Mouse (Mus musculus): ENCODE measurements at regions not wholly inside any gene's neighbourhood (a gene's known extent, or its start where the extent isn't known, plus 50 kb on each side); places are given as distances from the start of the nearest gene placed in this dataset.

GRCm38 (mm10) chr2:180390216-180390996 is 55.9 kb upstream of the Gata5 start:
- ATAC-seq (ENCODE audit: low FRiP score) (no peak), DNase-seq (ENCODE audit: low spot score) (no peak)
- no peak overlapping the region for H3K27ac ChIP-seq (ENCODE audit: low read depth, low read length)
- no peaks in the 10 kb centered on the region for H3K36me3 ChIP-seq (ENCODE audit: control insufficient read depth, insufficient read depth, low read length)
- no peak overlapping the region for H3K9ac ChIP-seq (ENCODE audit: low read depth, low read length)
- no peak overlapping the region for H3K4me3 ChIP-seq (ENCODE audit: low read depth, low read length)
- peaks cover 15% of the 10 kb centered on the region for H3K27me3 ChIP-seq (ENCODE audit: control insufficient read depth, insufficient read depth, low read length)
- 0 out of 2 replicates have a peak, but pooled peaks cover 2% of the 10 kb centered on the region for H3K4me1 ChIP-seq (replicated peaks; ENCODE audit: control insufficient read depth, insufficient read depth, low read length)
- 78% methylated on average over 15 of the region's 15 CpGs for WGBS
- H3K9me3 ChIP-seq (ENCODE audit: control insufficient read depth, low read length), result no peaks in the 10 kb centered on the region
- H3K4me2 ChIP-seq (replicated peaks; ENCODE audit: low read depth, low read length), result no peak overlapping the region

- H3K27ac ChIP-seq (ENCODE audit: low read depth, low read length), result no peak overlapping the region
- no peaks in the 10 kb centered on the region for H3K36me3 ChIP-seq (ENCODE audit: control insufficient read depth, insufficient read depth, low read length)
- WGBS, result 31% methylated on average over 2 of the region's 2 CpGs
- H3K9me3 ChIP-seq (ENCODE audit: control insufficient read depth, low read length), result no peaks in the 10 kb centered on the region
- no peak overlapping the region for H3K4me2 ChIP-seq (replicated peaks; ENCODE audit: low read depth, low read length)
- no peak for ATAC-seq (ENCODE audit: low FRiP score)
- no peak overlapping the region for H3K9ac ChIP-seq (ENCODE audit: low read depth, low read length)
- DNase-seq (ENCODE audit: low spot score), result no peak
- H3K27me3 ChIP-seq (ENCODE audit: control insufficient read depth, insufficient read depth, low read length), result peaks cover 22% of the 10 kb centered on the region
- 0 out of 2 replicates have a peak, but pooled peaks cover 2% of the 10 kb centered on the region for H3K4me1 ChIP-seq (replicated peaks; ENCODE audit: control insufficient read depth, insufficient read depth, low read length)
- no peak overlapping the region for H3K4me3 ChIP-seq (ENCODE audit: low read depth, low read length)
Measured at GRCm38 (mm10) chr2:180389486-180389885, 55.0 kb upstream of the Gata5 start.

- no peaks in the 10 kb centered on the region for H3K9me3 ChIP-seq (ENCODE audit: control insufficient read depth, low read length)
- H3K27ac ChIP-seq (ENCODE audit: low read depth, low read length), result no peak overlapping the region
- ATAC-seq (ENCODE audit: low FRiP score), result no peak
- H3K27me3 ChIP-seq (ENCODE audit: control insufficient read depth, insufficient read depth, low read length), result peaks cover 24% of the 10 kb centered on the region
- H3K4me1 ChIP-seq (replicated peaks; ENCODE audit: control insufficient read depth, insufficient read depth, low read length), result 0 out of 2 replicates have a peak, but pooled peaks cover 2% of the 10 kb centered on the region
- H3K36me3 ChIP-seq (ENCODE audit: control insufficient read depth, insufficient read depth, low read length), result no peaks in the 10 kb centered on the region
- H3K4me3 ChIP-seq (ENCODE audit: low read depth, low read length), result no peak overlapping the region
- no peak overlapping the region for H3K4me2 ChIP-seq (replicated peaks; ENCODE audit: low read depth, low read length)
- no peak overlapping the region for H3K9ac ChIP-seq (ENCODE audit: low read depth, low read length)
- no peak for DNase-seq (ENCODE audit: low spot score)
- WGBS, result 50% methylated on average over 12 of the region's 12 CpGs
Measured at GRCm38 (mm10) chr2:180389013-180389412, 54.5 kb upstream of the Gata5 start.

- H3K36me3 ChIP-seq (ENCODE audit: control insufficient read depth, insufficient read depth, low read length), result no peaks in the 10 kb centered on the region
- peaks cover 24% of the 10 kb centered on the region for H3K27me3 ChIP-seq (ENCODE audit: control insufficient read depth, insufficient read depth, low read length)
- H3K4me1 ChIP-seq (replicated peaks; ENCODE audit: control insufficient read depth, insufficient read depth, low read length), result 0 out of 2 replicates have a peak, but pooled peaks cover 2% of the 10 kb centered on the region
- 79% methylated on average over 5 of the region's 5 CpGs for WGBS
- H3K4me3 ChIP-seq (ENCODE audit: low read depth, low read length), result no peak overlapping the region
- H3K4me2 ChIP-seq (replicated peaks; ENCODE audit: low read depth, low read length), result no peak overlapping the region
- H3K9me3 ChIP-seq (ENCODE audit: control insufficient read depth, low read length), result no peaks in the 10 kb centered on the region
- no peak for DNase-seq (ENCODE audit: low spot score)
- H3K27ac ChIP-seq (ENCODE audit: low read depth, low read length), result no peak overlapping the region
- no peak for ATAC-seq (ENCODE audit: low FRiP score)
- no peak overlapping the region for H3K9ac ChIP-seq (ENCODE audit: low read depth, low read length)
Measured at GRCm38 (mm10) chr2:180388122-180388521, 53.6 kb upstream of the Gata5 start.

DNA sequence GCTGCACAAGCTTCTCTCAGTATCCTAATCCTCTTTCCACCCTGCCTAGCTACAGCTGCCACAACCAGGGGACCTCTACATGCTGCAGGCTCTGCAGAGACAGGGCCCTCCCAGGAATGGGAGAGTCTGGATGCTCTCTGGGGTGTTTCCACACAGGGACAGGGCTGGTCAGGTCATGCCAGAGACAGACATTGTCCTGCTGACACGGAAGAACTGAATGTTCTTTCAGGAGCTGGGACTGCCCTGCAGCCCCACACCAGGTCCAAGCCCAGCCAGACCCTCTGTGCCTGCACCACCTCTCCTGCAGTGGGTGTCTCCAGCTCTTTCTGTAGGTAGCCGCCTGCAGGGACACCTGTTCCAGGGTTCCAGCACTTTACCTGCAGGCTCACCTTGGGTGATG is 52.8 kb upstream of the Gata5 start:
- H3K36me3 ChIP-seq (ENCODE audit: control insufficient read depth, insufficient read depth, low read length), result no peaks in the 10 kb centered on the region
- H3K9ac ChIP-seq (ENCODE audit: low read depth, low read length), result no peak overlapping the region
- H3K4me2 ChIP-seq (replicated peaks; ENCODE audit: low read depth, low read length), result no peak overlapping the region
- H3K27me3 ChIP-seq (ENCODE audit: control insufficient read depth, insufficient read depth, low read length), result peaks cover 24% of the 10 kb centered on the region
- WGBS, result 32% methylated on average over 2 of the region's 2 CpGs
- no peak overlapping the region for H3K27ac ChIP-seq (ENCODE audit: low read depth, low read length)
- DNase-seq (ENCODE audit: low spot score) (no peak), ATAC-seq (ENCODE audit: low FRiP score) (no peak)
- no peak overlapping the region for H3K4me3 ChIP-seq (ENCODE audit: low read depth, low read length)
- H3K4me1 ChIP-seq (replicated peaks; ENCODE audit: control insufficient read depth, insufficient read depth, low read length), result 0 out of 2 replicates have a peak, but pooled peaks cover 2% of the 10 kb centered on the region
- no peaks in the 10 kb centered on the region for H3K9me3 ChIP-seq (ENCODE audit: control insufficient read depth, low read length)

- H3K36me3 ChIP-seq (ENCODE audit: control insufficient read depth, insufficient read depth, low read length), result no peaks in the 10 kb centered on the region
- 0 out of 2 replicates have a peak, but pooled peaks cover 2% of the 10 kb centered on the region for H3K4me1 ChIP-seq (replicated peaks; ENCODE audit: control insufficient read depth, insufficient read depth, low read length)
- ATAC-seq (ENCODE audit: low FRiP score) (peak; percentile 55; the same call in 1 of the 2 replicates), DNase-seq (ENCODE audit: low spot score) (peak; percentile 52)
- peak overlapping the region; percentile 45 for H3K4me3 ChIP-seq (ENCODE audit: low read depth, low read length)
- H3K9me3 ChIP-seq (ENCODE audit: control insufficient read depth, low read length), result no peaks in the 10 kb centered on the region
- peak overlapping the region; percentile 63 for H3K9ac ChIP-seq (ENCODE audit: low read depth, low read length)
- no peak overlapping the region for H3K27ac ChIP-seq (ENCODE audit: low read depth, low read length)
- peak overlapping the region; percentile 83 for H3K4me2 ChIP-seq (replicated peaks; ENCODE audit: low read depth, low read length)
- H3K27me3 ChIP-seq (ENCODE audit: control insufficient read depth, insufficient read depth, low read length), result peaks cover 24% of the 10 kb centered on the region
- 0% methylated on average over 28 of the region's 35 CpGs for WGBS
Measured at GRCm38 (mm10) chr2:180385967-180386688, 51.6 kb upstream of the Gata5 start.

- ATAC-seq (ENCODE audit: low FRiP score) (peak; percentile 43; the same call in 1 of the 2 replicates), DNase-seq (ENCODE audit: low spot score) (peak; percentile 49)
- H3K9me3 ChIP-seq (ENCODE audit: control insufficient read depth, low read length), result no peaks in the 10 kb centered on the region
- no peaks in the 10 kb centered on the region for H3K36me3 ChIP-seq (ENCODE audit: control insufficient read depth, insufficient read depth, low read length)
- peak overlapping the region; percentile 83 for H3K4me2 ChIP-seq (replicated peaks; ENCODE audit: low read depth, low read length)
- peaks cover 24% of the 10 kb centered on the region for H3K27me3 ChIP-seq (ENCODE audit: control insufficient read depth, insufficient read depth, low read length)
- WGBS, result 7% methylated on average over 26 of the region's 26 CpGs
- H3K4me1 ChIP-seq (replicated peaks; ENCODE audit: control insufficient read depth, insufficient read depth, low read length), result 0 out of 2 replicates have a peak, but pooled peaks cover 2% of the 10 kb centered on the region
- peak overlapping the region; percentile 45 for H3K4me3 ChIP-seq (ENCODE audit: low read depth, low read length)
- H3K9ac ChIP-seq (ENCODE audit: low read depth, low read length), result 0 out of 2 replicates have a peak overlapping the region, but pooled peaks have one; percentile 11
- no peak overlapping the region for H3K27ac ChIP-seq (ENCODE audit: low read depth, low read length)
Measured at GRCm38 (mm10) chr2:180385231-180385895, 50.9 kb upstream of the Gata5 start.
